Mouse (Mus musculus) olfactory bulb, adult 2 months (tissue): ENCODE data around the gene Chn2. TPM values are rescaled to one million over a fixed set of nuclear protein-coding genes. Genes with fewer than 3 reads are reported as not detected.

Source experiments
- H3K27ac ChIP-seq: fragments of 200-500 bp; 2 replicates; pipeline ENCODE4 v1.5.1; 2012; ENCODE audit warnings: low read depth, low read length; ENCODE audit not compliant: insufficient read depth
- H3K4me1 ChIP-seq: fragments of 200-500 bp; 2 replicates; pipeline ENCODE4 v1.6.1; 2012; ENCODE audit warnings: low read length; ENCODE audit not compliant: control insufficient read depth, insufficient read depth
- H3K4me3 ChIP-seq: fragments of 200-500 bp; 2 replicates; pipeline ENCODE4 v1.5.1; 2012; ENCODE audit warnings: mild to moderate bottlenecking, low read depth, low read length, moderate library complexity; ENCODE audit not compliant: insufficient read depth
- CTCF ChIP-seq: fragments of 200-500 bp; IDR thresholded peaks from 2 replicates; pipeline ENCODE4 v1.5.1; 2012; ENCODE audit warnings: low read depth, mild to moderate bottlenecking, low read length, moderate library complexity; ENCODE audit not compliant: insufficient read depth
- POLR2A ChIP-seq: fragments of 200-500 bp; IDR thresholded peaks from 2 replicates; pipeline ENCODE4 v1.6.1; 2012; ENCODE audit warnings: mild to moderate bottlenecking, low read depth, low read length, moderate library complexity; ENCODE audit not compliant: insufficient read depth
- WGBS: fragments of 180-500 bp; shearing (Covaris S2); methylation state at CpG from one replicate; pipeline ENCODE4 v1.1.7; 2018; 5-methylcytosine and 5-hydroxymethylcytosine counted together
- polyA plus RNA-seq: library from polyadenylated mRNA; stranded (reverse); fragments of >200 nt; gene quantifications from 2 replicates; pipeline ENCODE4 v1.2.4, GENCODE M21; 2012; ENCODE audit warnings: low replicate concordance; ENCODE audit not compliant: missing spikeins, insufficient read depth, insufficient read length

The Chn2 gene
- polyA plus RNA-seq, 1 experiment = not detected

- Histone ChIP-seq H3K4me1 (peaks cover 9% of the 10 kb centered on the region), H3K4me3 (no peak overlapping the region), H3K27ac (no peak overlapping the region)
- WGBS = 63% methylated on average over 5 of the region's 5 CpGs
- no peak for TF ChIP-seq CTCF
- no peak for TF ChIP-seq POLR2A
Observed at GRCm38 (mm10) chr6:54150821-54151220, 111.5 kb downstream of the Chn2 start.

DNA sequence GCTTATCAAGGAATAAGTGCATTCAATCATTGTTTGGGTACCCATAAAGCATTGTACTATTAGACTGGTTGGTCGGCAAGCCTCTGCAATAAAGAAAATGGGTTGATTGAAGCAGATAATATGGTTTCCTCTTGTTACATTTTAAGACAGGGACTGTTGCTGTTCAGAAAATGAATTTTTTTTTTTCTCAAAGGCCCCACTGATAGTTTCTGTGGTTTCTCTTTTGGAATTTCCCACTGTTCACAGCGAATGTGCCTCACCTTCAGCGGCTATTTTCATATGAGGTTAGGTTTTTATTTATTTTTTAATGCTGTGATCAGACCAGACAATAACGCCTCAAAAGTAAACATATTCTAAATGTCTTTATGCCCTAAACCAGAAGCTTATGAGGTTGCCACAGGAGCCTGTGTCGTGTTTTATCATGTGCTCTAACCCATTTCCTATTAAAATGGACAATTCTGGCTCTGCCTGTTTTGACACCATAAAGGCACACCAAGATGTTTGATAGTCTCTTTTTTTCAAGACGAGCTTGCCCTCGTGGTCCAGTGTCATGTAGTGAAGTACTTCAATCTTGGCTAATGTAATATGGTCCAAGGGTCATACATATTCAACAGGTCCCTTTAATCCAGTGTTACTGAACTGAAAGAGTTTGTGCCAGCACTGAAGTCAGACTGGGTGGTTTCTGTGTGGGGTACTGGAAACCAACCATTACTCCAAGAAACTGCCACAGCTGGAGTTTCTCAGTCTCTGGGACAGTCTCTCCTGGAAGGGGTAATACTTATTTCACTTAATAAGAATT, 112.3 kb downstream of the Chn2 start:
- 76% methylated on average over 7 of the region's 7 CpGs for WGBS
- Histone ChIP-seq H3K27ac (no peak overlapping the region), H3K4me1 (peaks cover 9% of the 10 kb centered on the region), H3K4me3 (no peak overlapping the region)
- TF ChIP-seq POLR2A (no peak), CTCF (no peak)

- WGBS = 93% methylated on average over 2 of the region's 2 CpGs
- TF ChIP-seq CTCF (no peak), POLR2A (no peak)
- Histone ChIP-seq H3K4me3 (no peak overlapping the region), H3K27ac (no peak overlapping the region), H3K4me1 (peaks cover 6% of the 10 kb centered on the region)
Observed at GRCm38 (mm10) chr6:54157097-54157496, 117.7 kb downstream of the Chn2 start.

- WGBS = 72% methylated on average over 3 of the region's 3 CpGs
- no peak for TF ChIP-seq POLR2A
- no peak for TF ChIP-seq CTCF
- H3K27ac ChIP-seq = no peak overlapping the region
- H3K4me1 ChIP-seq = peaks cover 14% of the 10 kb centered on the region
- H3K4me3 ChIP-seq = no peak overlapping the region
Observed at GRCm38 (mm10) chr6:54158317-54158716, 119.0 kb downstream of the Chn2 start.

DNA sequence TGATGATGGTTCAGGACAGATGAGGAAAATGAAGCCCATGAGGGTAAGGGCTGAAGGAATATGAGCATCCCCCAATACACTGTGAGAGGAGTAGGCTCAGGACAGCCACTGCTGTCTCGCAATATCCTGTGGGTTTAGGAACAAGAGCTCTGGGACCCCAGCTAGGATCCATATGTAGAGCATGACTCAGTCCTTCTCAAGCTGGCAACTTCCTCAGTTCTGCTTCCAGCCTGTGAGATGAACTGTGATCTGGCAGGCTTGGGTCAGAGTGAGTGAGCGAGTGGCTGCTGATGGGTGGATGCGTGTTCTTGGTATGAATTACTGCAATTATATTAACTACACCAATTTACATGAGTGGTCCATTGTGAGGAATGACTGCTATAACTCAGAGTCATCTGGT, 121.3 kb downstream of the Chn2 start:
- no peak for TF ChIP-seq CTCF
- TF ChIP-seq POLR2A = no peak
- H3K4me1 ChIP-seq = peaks cover 10% of the 10 kb centered on the region
- no peak overlapping the region for H3K27ac ChIP-seq
- WGBS = 79% methylated on average over 3 of the region's 3 CpGs
- no peak overlapping the region for H3K4me3 ChIP-seq

DNA sequence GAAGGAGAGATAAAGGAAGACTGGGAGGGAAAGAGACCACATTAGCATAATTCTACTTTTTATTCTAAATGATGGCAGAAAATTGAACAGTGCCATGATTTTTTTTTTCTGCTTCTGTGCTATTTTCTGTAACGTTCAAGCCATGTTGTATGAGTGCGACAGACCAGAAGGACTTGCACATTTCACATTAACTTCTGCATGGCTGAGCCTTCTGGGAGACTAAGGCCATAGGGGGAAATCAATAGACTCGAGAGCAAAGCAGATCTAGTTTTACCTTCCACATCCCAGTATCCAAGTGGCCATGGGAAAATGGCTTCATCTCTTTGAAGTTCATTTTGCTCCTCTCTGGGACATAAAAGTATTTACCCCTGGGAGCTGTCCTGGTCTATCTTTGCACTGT, 121.9 kb downstream of the Chn2 start:
- Histone ChIP-seq H3K4me1 (peaks cover 10% of the 10 kb centered on the region), H3K4me3 (no peak overlapping the region), H3K27ac (no peak overlapping the region)
- no peak for TF ChIP-seq POLR2A
- TF ChIP-seq CTCF = no peak
- 75% methylated on average over 3 of the region's 3 CpGs for WGBS

- no peak overlapping the region for H3K4me3 ChIP-seq
- TF ChIP-seq CTCF (no peak), POLR2A (no peak)
- H3K4me1 ChIP-seq = peaks cover 17% of the 10 kb centered on the region
- WGBS = 77% methylated on average over 5 of the region's 5 CpGs
- H3K27ac ChIP-seq = no peak overlapping the region
Observed at GRCm38 (mm10) chr6:54162321-54162720, 123.0 kb downstream of the Chn2 start.

- TF ChIP-seq CTCF (no peak), POLR2A (no peak)
- Histone ChIP-seq H3K4me3 (no peak overlapping the region), H3K4me1 (peaks cover 19% of the 10 kb centered on the region), H3K27ac (no peak overlapping the region)
- 77% methylated on average over 9 of the region's 9 CpGs for WGBS
Observed at GRCm38 (mm10) chr6:54162786-54163185, 123.4 kb downstream of the Chn2 start.

DNA sequence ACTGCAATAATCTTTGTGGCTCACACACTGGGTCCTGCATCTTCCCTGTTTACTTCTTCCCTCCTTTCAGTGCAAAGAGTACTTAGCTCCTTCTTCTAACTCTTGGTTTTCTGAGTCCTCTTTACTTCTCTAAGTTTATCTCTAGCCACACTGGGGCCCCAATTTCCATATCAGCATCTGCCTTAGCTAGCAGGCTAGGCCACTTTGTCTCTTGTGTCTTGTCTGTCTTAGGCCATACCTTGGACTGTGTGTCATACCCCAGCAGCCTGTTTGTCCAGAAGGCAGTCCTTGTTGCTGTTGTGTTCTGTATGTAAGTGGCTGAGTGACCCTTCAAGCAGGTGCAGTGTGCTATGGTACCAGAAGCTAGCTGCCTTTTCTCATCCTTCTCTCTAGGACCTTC, 124.3 kb downstream of the Chn2 start:
- H3K4me3 ChIP-seq = no peak overlapping the region
- no peak for TF ChIP-seq CTCF
- TF ChIP-seq POLR2A = no peak
- no peak overlapping the region for H3K27ac ChIP-seq
- peaks cover 17% of the 10 kb centered on the region for H3K4me1 ChIP-seq
